Mouse (Mus musculus) heart, postnatal 0 days (tissue): Measurements from ENCODE around the gene Trak2.
"Not testable (repeated sequence)": the region's sequence is repeated elsewhere in the genome, so short reads cannot be mapped to it uniquely, and the experiment has no call there.

Source experiments
- CTCF ChIP-seq: IDR thresholded peaks from 2 replicates; pipeline ENCODE4 v1.5.1; 2016; ENCODE audit warnings: antibody characterized with exemption, control low read depth, low read depth
- EP300 ChIP-seq: IDR thresholded peaks from 2 replicates; pipeline ENCODE4 v1.6.1; 2016; ENCODE audit warnings: antibody characterized with exemption, low read depth

DNA sequence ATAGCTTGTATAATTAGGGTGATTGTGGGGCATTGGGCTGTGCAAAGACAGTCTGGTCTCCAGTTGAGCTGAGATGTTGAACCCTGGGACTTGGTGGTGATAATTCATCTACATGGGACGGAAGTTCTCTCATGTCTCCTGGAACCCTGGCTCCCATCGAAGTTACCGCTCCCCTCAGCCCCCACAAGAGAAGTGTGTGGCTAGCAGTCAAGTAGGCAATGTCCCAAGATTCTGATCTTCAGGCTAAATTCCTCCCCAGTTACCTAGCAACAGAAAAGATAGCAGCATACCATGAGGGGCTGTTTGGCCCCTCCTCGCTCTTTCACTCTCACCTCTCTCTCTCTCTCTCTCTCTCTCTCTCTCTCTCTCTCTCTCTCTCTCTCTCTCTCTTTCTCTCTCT, 114.1 kb downstream of the Trak2 start:
- TF ChIP-seq CTCF, EP300: not testable (repeated sequence)
